Mouse (Mus musculus) c-Kit-positive CD71-positive TER-119-positive erythroid progenitor cells, embryonic 14.5 days (primary cell): ENCODE results near the gene Gm20812.
"Not testable (repeated sequence)": the region's sequence is repeated elsewhere in the genome, so short reads cannot be mapped to it uniquely, and the experiment has no call there.

Experiments used
- DNase-seq: peaks from one replicate; pipeline ENCODE4 v3.0.0-alpha.2; 2013; ENCODE audit warnings: low spot score

Gm20812 gene

DNA sequence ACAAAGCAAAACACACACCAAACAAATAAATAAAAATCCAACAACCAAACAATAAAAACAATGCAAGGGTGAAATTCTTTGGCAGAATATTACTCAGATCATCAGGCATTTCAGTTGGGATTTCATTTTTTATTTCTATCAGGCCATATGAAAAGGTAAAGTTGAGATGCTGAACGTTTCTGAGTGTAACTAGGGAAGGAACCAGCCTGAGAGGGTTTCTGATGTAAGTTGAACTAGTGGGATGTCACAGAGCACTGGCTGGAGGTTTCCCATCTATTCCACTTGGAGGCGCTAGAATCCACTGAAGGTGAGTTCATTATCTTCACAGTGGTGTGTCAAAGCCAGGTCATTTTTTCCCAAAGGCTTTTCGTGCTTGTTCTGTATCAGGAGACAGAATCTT, at the start of gene Gm20812:
Gene Gm20812, plus strand, starts transcription at position 301 of the 400 bp plus-strand sequence.
- not testable (repeated sequence) for DNase-seq
